Mouse (Mus musculus) heart, postnatal 25 days (tissue): ENCODE data around the gene Pet100. TPM values are rescaled to one million over a fixed set of nuclear protein-coding genes. Genes with fewer than 3 reads are reported as not detected.
"Not testable (repeated sequence)": the region's sequence is repeated elsewhere in the genome, so short reads cannot be mapped to it uniquely, and the experiment has no call there.

ENCODE experiments used
- DNase-seq: peaks from one replicate; pipeline ENCODE4 v3.0.0; 2022; ENCODE audit warnings: low spot score
- intact Hi-C: fragments of 180-260 bp; cut with DNase I; formaldehyde crosslinking; loops from one replicate; pipeline ENCODE4 v1.15.1; 2025
- total RNA-seq, 2 experiments: library from RNA; stranded (reverse); gene quantifications; 2 replicates each; pipeline ENCODE4 v1.2.3; 2021

The Pet100 gene
- 10 to 100 TPM; 70.6 to 80.3 TPM for total RNA-seq

GRCm38 (mm10) chr8:3621199-3621970, at the start of gene Pet100, which contains the start of gene Xab2:
Gene Pet100 (plus strand): TSS chr8:3621548.
Gene Xab2 (minus strand): TSS chr8:3621316.
- peak; percentile 99 for DNase-seq
- intact Hi-C loops: loop anchor here (5.0 kb wide), 1 partner anchor 104 kb away; the partner anchor contains the start of gene Pnpla6

- intact Hi-C loops: no loop called here
- no peak for DNase-seq
These were observed 46.8 kb upstream of the Pet100 start for GRCm38 (mm10) chr8:3574546-3574945.

GRCm38 (mm10) chr8:3576211-3576960, 45.0 kb upstream of the Pet100 start:
- intact Hi-C loops: no loop called here
- DNase-seq: no peak

DNA sequence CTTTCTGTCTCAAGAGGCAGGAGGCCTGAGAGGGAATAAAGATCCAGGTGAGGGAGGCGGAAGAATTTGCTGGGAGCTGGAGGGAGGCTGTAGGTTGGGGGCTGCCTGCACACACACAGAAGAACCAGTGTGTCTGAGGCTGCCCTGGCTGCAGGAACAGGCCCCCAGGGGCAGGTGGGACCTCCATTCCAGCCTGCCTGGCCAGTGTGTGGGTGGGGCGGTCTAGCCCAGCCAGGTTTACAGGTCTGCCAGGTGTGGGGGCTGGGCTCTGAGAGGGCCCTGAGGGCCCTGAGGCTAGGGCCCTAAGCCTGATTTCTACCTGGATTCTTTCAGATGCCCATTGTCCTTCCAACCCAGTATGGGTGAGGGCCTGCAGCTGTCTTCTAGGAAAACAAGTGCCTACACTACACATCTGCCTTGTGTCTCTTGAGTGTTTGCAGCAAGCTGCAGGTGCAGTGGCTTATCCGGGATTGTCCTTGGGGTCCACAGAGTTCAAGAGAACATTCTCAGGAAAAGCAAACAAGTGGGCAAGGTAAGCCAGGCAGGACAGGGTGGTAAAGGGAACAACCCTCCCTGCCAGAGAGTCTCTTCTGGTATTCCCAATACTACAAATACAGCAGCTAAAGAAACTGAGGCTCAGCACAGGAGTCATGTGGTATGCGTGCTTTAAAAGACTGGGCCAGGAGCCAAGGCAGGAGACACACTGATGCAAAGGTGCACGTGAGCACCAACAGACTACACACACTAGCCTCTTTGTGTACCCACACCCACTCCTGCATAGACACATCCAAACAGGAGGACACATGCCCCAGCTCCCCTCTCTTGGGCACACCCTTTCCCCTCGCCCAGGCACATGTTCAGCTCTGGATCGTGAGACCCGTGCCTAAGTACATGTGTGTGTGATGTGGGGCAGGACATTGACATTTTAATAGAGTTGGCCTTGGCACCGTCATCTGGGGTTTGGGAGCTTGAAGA, 41.7 kb upstream of the Pet100 start:
- DNase-seq: no peak
- intact Hi-C loops: no loop called here

- intact Hi-C loops, DNase-seq: not testable (repeated sequence)
These were observed 39.4 kb upstream of the Pet100 start for GRCm38 (mm10) chr8:3581961-3582360.

- intact Hi-C loops: no loop called here
- no peak for DNase-seq
These were observed 34.9 kb upstream of the Pet100 start for GRCm38 (mm10) chr8:3586452-3586851.

DNA sequence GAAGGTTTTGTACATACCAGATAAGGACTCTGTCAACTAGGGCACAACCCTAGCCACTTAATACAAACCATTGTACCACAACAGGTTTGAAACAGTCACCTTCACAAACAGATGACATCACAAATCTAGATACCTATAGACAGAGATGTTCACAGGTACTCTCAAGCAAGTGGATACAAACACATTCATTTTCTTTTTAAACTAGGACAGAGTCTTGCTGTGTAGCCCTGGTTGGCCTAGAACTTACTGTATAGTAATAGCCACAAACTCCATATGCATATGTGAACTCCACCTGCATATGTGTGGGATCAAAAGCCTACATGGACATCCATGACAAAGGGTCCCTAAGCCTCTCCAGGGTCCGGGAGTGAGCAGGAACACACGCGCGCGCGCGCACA, 34.4 kb upstream of the Pet100 start, which contains the start of gene Camsap3:
Gene Camsap3 (plus strand): TSS at position 301 of the 398 bp plus-strand sequence.
- intact Hi-C loops: no loop called here
- DNase-seq: no peak

DNA sequence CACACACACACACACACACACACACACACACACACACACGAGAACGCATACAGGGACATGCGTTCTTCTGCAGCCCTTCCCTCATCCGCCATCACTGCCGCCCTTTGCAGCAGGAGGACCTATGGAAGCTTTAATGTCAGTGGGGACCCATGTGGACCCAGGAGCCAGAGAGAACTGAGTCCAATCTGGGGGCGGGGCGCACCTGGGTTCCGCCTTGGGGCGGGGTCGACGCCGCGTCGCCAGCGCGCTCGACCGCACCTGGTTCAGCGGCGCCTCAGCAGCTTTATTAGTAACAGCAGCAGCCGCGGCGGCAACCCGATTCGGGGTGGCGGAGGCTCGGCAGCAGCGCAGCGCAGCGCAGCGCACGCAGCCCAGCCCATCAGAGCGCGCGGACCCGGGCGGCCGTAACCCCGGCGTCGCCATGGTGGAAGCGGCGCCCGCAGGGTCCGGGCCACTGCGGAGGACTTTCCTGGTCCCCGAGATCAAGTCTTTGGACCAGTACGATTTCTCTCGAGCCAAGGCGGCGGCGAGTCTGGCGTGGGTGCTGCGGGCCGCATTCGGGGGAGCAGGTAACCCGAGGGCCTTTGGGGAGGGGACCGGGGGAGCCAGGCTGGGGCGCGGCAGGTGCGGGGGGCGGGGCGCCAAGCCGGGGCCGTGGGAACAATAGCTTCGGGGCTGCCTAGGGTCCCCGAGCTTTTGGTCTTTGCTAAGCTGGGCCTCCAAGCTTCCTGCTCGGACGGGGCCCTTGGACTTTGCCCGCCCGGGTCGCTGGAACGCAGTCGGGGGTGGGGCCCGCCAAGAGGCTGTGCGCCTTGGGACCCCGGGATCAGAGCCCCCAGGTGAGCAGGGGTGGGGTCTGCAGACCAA, 33.7 kb upstream of the Pet100 start:
- no peak for DNase-seq
- intact Hi-C loops: no loop called here

DNA sequence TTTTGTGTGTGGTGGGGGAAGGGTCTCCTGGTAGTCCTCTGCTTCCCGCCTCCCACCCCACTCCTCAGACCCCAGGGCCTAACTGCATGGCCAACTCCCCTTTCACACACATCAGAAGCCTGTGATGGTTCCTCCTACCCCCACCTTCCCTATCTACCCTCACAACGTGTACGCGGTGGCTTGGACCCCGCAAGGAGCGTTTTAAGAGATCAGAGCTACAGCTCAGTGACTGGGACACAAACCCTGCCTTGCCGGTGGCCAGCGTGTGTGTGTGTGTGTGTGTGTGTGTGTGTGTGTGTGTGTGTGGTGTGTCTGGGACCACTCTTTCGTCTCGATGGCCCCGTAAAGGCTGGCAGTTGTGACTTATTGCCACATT, 33.1 kb upstream of the Pet100 start:
- no peak for DNase-seq
- intact Hi-C loops: no loop called here

- no peak for DNase-seq
- intact Hi-C loops: no loop called here
These were observed 27.9 kb upstream of the Pet100 start for GRCm38 (mm10) chr8:3593470-3593869.

- intact Hi-C loops: no loop called here
- DNase-seq: no peak
These were observed 26.9 kb upstream of the Pet100 start for GRCm38 (mm10) chr8:3594466-3594865.

DNA sequence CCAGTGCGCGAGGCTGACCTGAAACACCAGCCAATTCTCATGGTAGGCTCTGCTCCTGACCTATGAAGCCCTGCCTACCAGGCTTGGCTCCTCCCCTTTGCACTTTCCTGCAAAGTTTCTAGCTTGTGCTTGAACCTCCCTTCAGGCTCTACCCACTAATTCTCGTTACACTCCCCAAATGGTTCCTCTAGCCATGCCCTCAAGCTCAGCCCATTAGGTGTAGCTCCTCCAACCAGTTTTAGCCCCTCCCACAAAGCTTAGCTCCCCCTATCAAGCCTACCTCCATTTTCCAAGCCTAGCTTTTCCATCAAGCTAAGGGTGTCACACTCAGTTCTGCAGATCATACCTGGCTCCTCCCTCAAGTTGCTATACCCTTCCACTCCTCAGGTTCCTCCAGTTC, 23.3 kb upstream of the Pet100 start:
- DNase-seq: no peak
- intact Hi-C loops: no loop called here

DNA sequence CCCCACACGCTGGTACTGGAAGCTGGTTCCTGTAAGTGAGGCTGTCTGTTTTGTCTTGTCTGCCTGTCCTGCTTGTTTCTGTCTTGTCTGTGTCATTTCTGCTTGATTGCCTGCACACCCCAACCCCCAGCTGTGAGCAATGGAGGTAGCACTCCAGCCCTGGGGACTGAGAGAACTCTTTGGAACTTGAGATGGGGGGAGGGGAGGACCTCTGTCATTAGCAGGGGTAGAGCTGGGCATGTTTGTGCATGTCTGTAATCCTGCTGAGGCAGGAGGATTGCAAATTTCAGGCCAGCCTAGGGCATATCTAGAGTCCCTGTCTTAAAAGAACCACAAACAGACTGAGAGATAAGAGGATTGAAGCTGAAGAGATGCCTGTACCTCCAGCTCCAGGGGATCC, 22.1 kb upstream of the Pet100 start:
- no peak for DNase-seq
- intact Hi-C loops: no loop called here

DNA sequence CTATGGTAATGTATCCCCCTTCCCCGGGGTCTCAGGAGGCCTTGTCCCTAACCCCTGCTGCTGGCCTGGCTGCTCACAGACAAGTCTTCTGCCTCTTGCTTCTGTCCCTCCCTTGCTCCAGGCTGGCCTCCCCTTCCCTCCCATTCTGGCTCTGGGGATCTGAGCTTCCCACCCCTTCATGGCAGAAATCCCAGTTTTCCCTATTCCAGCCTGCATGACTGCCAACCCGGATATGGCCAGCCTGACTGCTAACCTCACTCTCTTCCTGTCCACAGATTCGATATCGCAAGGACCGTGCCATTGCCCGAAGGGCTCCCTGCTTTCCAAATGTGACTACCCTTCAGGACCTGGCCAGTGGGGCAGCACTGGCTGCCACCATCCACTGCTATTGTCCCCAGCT, 20.9 kb upstream of the Pet100 start:
- DNase-seq: peak; percentile 62
- intact Hi-C loops: no loop called here

DNA sequence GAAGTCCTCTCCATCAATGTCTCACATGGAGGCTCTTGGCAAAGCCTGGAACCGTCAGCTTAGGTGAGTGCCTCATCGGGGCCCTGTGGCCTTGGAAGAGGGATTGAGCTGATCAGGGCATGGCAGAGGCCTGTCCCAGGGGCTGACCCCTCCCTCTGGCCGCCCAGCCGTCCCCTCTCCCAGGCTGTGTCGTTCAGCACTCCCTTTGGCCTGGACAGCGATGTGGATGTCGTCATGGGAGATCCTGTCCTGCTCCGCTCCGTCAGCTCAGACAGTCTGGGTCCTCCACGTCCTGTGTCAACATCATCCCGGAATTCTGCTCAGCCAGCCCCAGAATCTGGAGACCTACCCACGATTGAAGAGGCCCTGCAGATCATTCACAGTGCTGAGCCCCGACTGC, 17.9 kb upstream of the Pet100 start:
- intact Hi-C loops: no loop called here
- no peak for DNase-seq

DNA sequence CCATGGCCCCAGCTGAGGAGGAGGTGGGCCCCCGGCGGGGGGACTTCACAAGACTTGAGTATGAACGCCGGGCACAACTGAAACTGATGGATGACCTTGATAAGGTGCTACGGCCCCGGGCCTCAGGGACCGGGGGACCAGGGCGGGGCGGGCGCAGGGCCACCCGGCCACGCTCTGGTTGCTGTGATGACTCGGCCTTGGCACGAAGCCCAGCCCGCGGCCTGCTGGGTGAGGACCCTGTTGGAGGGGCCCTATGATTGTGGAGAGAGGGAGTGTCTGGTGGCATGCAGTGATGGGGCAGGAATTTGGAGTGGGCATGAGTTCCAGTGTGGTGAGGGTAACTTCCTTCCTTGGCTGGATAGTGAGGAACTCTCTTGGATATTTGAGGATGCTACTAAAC, 14.8 kb upstream of the Pet100 start:
- DNase-seq: no peak
- intact Hi-C loops: no loop called here

- DNase-seq: no peak
- intact Hi-C loops: no loop called here
These were observed 13.5 kb upstream of the Pet100 start for GRCm38 (mm10) chr8:3607822-3608221.

GRCm38 (mm10) chr8:3609046-3609815, 12.1 kb upstream of the Pet100 start:
- no peak for DNase-seq
- intact Hi-C loops: no loop called here

- intact Hi-C loops: no loop called here
- no peak for DNase-seq
These were observed 11.6 kb upstream of the Pet100 start for GRCm38 (mm10) chr8:3609816-3610150.
